Mouse (Mus musculus): ENCODE measurements at regions not wholly inside any gene's neighbourhood (a gene's known extent, or its start where the extent isn't known, plus 50 kb on each side); places are given as distances from the start of the nearest gene placed in this dataset.

GRCm38 (mm10) chr5:96909218-96909617 lies 88.3 kb upstream of the Bmp2k start:
- TF ChIP-seq GATA1 (IDR thresholded peaks at IDR 0.05; ENCODE audit: low read length) (no peak), TAL1 (IDR thresholded peaks at IDR 0.05; ENCODE audit: low read length) (no peak)
